Mouse (Mus musculus): Measurements from ENCODE around the gene Sox30. TPM values are rescaled to one million over a fixed set of nuclear protein-coding genes. Genes with fewer than 3 reads are reported as not detected.
A peak's percentile ranks its signal among the peaks of the same experiment; 100 is the strongest.
"Not testable (repeated sequence)": the region's sequence is repeated elsewhere in the genome, so short reads cannot be mapped to it uniquely, and the experiment has no call there.

Gene Sox30
- polyA plus RNA-seq, 1 experiment: not detected

DNA sequence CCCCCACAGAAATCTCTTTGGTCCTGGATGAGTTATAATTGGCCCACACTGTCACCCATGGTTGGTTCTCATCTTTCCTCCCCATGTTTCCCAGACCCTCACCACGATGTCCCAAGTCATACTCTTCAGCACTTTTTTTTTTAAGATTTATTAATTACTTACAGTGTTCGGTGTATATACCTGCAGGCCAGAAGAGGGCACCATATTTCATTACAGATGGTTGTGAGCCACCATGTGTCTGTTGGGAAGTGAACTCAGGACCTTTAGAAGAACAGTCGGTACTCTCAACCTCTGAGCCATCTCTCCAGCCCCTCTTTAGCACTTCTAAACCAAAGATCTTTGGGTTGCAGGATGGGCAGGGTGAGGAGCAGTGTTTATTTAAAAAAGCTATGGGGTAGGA, 51.4 kb downstream of the Sox30 start:
- no peak overlapping the region for H3K27ac ChIP-seq (ENCODE audit: insufficient read depth, low read depth, low read length)
- TF ChIP-seq POLR2A (IDR thresholded peaks at IDR 0.05; ENCODE audit: borderline replicate concordance, low read depth, low read length) (no peak), CTCF (IDR thresholded peaks at IDR 0.05; ENCODE audit: low read depth, low read length) (no peak)
- H3K4me3 ChIP-seq (ENCODE audit: insufficient read depth, low read length): no peak overlapping the region
- H3K4me1 ChIP-seq (ENCODE audit: control insufficient read depth, insufficient read depth, low read length): no peaks in the 10 kb centered on the region

DNA sequence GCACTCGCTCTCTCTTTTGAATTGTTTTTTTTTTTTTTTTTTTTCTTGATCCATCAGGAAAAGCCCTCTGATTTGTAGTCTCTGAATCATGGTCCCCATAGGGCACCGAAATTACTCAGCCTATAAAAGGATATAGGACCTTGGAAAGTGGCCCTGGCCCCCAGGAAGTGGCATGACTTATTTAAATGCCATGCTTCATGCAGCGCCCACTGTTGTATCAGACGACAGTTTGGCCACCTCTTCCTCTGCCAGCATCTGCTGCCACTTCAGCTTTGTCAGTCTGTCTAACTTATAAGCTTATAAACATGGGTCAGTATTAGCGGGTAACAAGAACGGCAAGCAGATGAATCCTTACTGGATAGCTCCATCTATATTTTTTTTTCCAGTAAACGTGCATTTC, 52.8 kb downstream of the Sox30 start:
- H3K4me1 ChIP-seq (ENCODE audit: control insufficient read depth, insufficient read depth, low read length): no peaks in the 10 kb centered on the region
- H3K27ac ChIP-seq (ENCODE audit: insufficient read depth, low read depth, low read length): no peak overlapping the region
- H3K4me3 ChIP-seq (ENCODE audit: insufficient read depth, low read length): no peak overlapping the region
- no peak for TF ChIP-seq POLR2A (IDR thresholded peaks at IDR 0.05; ENCODE audit: borderline replicate concordance, low read depth, low read length)

DNA sequence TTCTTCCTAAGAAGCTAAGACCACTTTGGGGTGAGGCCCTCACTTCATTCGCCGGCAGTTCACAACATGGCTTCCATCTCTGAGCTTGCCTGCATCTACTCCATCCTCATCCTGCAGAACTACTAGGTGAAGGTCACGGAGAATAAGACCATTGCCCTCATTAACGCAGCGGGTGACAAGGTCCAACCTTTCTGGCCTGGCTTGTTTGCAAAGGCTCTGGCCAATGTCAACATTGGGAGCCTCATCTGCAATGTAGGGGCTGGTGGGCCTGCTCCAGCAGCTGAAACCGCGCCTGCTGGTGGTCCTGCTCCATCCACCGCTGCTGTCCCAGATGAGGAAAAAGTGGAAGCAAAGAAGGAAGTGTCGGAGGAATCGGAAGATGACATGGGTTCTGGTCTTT, 56.3 kb downstream of the Sox30 start:
- Histone ChIP-seq H3K27ac (ENCODE audit: insufficient read depth, low read depth, low read length) (no peak overlapping the region), H3K4me1 (ENCODE audit: control insufficient read depth, insufficient read depth, low read length) (no peaks in the 10 kb centered on the region), H3K4me3 (ENCODE audit: insufficient read depth, low read length) (no peak overlapping the region)
- TF ChIP-seq POLR2A (IDR thresholded peaks at IDR 0.05; ENCODE audit: borderline replicate concordance, low read depth, low read length) (no peak), CTCF (IDR thresholded peaks at IDR 0.05; ENCODE audit: low read depth, low read length) (no peak)

DNA sequence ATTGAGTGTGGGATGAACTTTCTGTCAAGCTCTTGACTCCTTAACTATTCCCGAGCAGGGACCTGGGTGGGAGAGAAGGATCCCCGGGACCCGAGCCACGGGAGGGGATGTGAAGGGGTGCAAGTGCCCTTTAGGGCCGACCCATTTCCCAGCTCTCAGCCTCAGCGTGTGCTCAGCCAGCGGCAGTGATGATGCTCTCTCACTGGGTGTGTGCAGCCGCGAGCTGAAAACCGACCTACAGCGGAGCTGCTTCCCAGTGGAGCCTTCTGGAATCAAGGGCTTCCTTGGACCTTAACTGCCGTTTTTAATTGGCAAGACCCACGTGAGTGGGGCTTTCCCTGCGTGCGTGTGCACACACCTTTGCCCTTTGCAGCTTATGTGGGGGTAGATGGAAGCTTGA, 58.8 kb downstream of the Sox30 start:
- Histone ChIP-seq H3K27ac (ENCODE audit: insufficient read depth, low read depth, low read length) (no peak overlapping the region), H3K4me1 (ENCODE audit: control insufficient read depth, insufficient read depth, low read length) (no peaks in the 10 kb centered on the region), H3K4me3 (ENCODE audit: insufficient read depth, low read length) (no peak overlapping the region)
- TF ChIP-seq POLR2A (IDR thresholded peaks at IDR 0.05; ENCODE audit: borderline replicate concordance, low read depth, low read length) (no peak), CTCF (IDR thresholded peaks at IDR 0.05; ENCODE audit: low read depth, low read length) (no peak)

DNA sequence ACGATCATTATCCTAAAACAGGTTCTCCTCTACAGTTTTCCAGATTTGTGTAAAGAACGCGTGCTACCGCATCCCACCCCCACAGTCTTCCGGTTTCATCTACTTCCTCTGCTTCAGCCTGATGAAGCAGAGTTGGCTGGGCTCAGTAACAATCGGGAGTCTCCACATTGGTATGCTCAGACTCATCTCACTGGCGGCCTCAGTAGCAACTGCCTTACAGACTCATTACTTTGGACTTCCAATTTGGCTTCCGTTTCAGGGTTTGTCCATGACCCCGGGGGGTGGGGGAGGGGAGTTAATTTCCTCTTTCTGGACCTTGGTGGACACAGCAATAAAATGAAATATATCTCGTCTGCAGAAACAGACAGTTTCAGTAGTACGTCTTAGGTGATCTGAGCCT, 59.2 kb downstream of the Sox30 start:
- no peaks in the 10 kb centered on the region for H3K4me1 ChIP-seq (ENCODE audit: control insufficient read depth, insufficient read depth, low read length)
- no peak overlapping the region for H3K27ac ChIP-seq (ENCODE audit: insufficient read depth, low read depth, low read length)
- no peak overlapping the region for H3K4me3 ChIP-seq (ENCODE audit: insufficient read depth, low read length)
- no peak for TF ChIP-seq CTCF (IDR thresholded peaks at IDR 0.05; ENCODE audit: low read depth, low read length)
- TF ChIP-seq POLR2A (IDR thresholded peaks at IDR 0.05; ENCODE audit: borderline replicate concordance, low read depth, low read length): no peak

DNA sequence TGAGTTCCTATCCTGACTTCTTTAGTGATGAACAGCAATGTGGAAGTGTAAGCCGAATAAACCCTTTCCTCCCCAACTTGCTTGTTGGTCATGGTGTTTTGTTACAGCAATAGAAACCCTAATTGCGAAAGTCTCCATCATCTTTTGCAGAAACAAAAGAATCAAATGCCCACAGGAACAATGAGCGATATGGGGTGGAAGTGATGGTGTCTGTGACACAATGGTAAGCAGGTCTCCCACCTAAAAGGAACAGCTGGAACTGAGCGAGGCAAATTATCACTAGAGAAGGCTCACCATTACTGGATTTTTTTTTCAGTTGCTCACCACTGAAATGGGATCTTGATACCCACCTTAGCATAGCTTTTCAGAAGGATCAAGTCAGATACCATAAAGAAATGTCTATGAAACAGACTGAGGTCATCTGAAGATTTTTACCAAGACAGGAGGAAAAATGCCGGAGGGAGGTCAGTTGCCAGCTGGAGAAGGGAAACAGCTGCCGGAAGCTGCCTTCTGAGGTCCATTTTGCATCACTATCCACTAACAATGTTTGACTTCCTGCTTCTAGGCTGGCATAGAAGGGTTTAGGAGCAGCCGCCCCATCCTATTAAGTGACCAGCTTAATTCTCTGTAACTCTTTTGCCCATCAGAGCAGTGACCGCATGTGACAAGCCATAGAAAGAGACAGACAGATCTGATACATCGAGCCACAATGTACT, 60.9 kb downstream of the Sox30 start:
- no peak for TF ChIP-seq POLR2A (IDR thresholded peaks at IDR 0.05; ENCODE audit: borderline replicate concordance, low read depth, low read length)
- TF ChIP-seq CTCF (IDR thresholded peaks at IDR 0.05; ENCODE audit: low read depth, low read length): no peak
- Histone ChIP-seq H3K27ac (ENCODE audit: insufficient read depth, low read depth, low read length) (no peak overlapping the region), H3K4me3 (ENCODE audit: insufficient read depth, low read length) (no peak overlapping the region), H3K4me1 (ENCODE audit: control insufficient read depth, insufficient read depth, low read length) (no peaks in the 10 kb centered on the region)

DNA sequence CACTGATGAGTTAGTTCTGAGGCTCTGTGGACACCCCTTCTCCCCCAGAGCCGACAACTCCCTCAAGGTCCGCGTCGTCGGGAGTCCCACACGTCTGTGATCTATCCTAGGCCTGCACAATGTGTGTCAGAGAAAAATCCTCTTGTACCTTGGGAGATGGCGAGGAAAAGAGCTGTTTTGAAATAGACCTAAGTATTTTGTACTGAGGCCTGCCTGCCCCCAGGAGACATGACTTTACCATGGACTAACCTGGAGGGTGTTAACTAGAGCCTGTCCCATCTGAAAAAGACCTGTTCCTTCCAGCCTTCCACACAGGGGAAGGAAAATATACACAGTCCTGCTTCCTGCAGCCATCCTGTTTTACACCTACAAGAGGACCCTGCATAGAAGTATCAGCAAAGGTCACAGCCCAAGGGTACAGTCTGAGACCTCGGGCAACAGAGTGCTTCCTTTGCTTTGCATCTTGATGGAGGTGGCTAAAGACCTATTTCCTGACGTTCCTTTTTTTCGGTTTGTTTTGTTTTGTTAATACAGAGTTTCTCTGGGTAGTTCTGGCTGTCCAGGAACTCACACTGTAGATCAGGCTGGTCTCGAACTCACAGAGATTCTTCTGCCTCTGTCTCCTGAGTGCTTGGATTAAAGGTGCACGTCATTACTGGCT, 61.6 kb downstream of the Sox30 start:
- no peak overlapping the region for H3K4me3 ChIP-seq (ENCODE audit: insufficient read depth, low read length)
- no peak overlapping the region for H3K27ac ChIP-seq (ENCODE audit: insufficient read depth, low read depth, low read length)
- TF ChIP-seq POLR2A (IDR thresholded peaks at IDR 0.05; ENCODE audit: borderline replicate concordance, low read depth, low read length) (no peak), CTCF (IDR thresholded peaks at IDR 0.05; ENCODE audit: low read depth, low read length) (no peak)
- no peaks in the 10 kb centered on the region for H3K4me1 ChIP-seq (ENCODE audit: control insufficient read depth, insufficient read depth, low read length)

DNA sequence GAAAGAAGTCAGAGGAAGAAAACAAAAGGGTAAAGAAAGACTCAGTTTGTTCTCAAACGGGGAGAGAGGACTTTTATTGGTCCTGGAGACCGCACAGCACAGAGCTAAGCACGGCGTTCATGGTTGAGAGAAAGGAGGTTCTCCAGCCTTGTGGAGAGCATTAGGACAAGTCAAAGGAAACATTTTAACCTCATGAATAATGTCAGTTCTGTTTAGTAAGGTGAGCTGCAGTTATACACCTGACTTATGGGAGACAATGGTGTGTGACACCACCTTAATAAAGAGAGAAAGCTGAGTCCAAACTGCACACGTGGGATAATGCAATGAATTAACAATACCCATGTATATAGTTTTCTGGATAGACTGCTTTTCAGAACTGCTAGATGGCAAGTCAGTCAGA, 64.7 kb downstream of the Sox30 start:
- Histone ChIP-seq H3K27ac (ENCODE audit: insufficient read depth, low read depth, low read length) (no peak overlapping the region), H3K4me1 (ENCODE audit: control insufficient read depth, insufficient read depth, low read length) (no peaks in the 10 kb centered on the region), H3K4me3 (ENCODE audit: insufficient read depth, low read length) (no peak overlapping the region)
- no peak for TF ChIP-seq POLR2A (IDR thresholded peaks at IDR 0.05; ENCODE audit: borderline replicate concordance, low read depth, low read length)

DNA sequence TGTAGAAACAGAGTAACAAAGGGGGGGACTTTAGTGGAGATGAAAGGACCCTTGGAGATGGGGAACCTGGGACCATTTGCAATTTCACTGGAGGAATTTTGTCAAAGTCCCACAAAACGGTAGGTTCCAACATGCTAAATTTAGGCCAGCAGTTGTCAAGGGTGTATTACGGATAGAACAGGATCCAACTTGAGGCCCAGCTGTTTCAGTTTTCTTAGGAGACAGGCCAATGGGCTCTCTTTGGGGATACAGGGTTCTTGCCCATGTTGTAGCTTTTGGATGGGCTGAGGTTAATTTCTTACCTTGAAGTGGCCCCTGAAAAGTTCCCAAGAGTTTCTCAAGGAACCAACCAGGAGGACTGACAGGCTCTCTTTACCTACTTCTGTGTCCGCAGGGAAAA, 67.2 kb downstream of the Sox30 start:
- no peaks in the 10 kb centered on the region for H3K4me1 ChIP-seq (ENCODE audit: control insufficient read depth, insufficient read depth, low read length)
- TF ChIP-seq POLR2A (IDR thresholded peaks at IDR 0.05; ENCODE audit: borderline replicate concordance, low read depth, low read length) (no peak), CTCF (IDR thresholded peaks at IDR 0.05; ENCODE audit: low read depth, low read length) (no peak)

DNA sequence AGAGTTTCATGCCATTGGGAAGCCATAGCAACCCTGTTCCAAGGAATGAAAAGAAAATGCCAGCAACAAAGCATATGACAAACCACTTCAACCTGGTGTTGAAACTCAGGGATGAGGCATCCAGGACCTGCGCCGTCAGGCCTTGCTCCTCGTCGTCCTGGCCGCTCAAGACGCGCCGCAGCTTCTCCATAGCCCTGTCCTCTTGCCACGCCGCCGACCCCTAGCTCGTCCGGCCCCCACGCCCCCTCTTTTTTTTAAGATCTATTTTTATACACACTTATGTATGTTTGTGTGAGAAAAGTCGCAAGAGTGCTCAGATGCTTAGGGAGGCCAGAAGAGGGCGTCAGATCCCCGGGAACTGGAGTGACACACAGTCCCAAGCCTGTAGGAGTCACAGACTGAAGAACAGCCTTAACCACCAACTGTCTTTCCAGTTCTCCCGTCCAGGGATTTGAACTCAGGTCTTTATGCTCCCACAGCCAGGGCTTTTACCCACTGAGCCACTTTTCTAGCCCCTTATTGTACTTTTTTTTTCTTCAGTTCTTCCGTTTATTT, 72.1 kb downstream of the Sox30 start, which contains the start of gene Gm12166:
Gene Gm12166, minus strand, starts transcription at position 217 of the 555 bp plus-strand sequence.
- H3K4me3 ChIP-seq (ENCODE audit: insufficient read depth, low read length); H3K4me1 ChIP-seq (ENCODE audit: control insufficient read depth, insufficient read depth, low read length); H3K27ac ChIP-seq (ENCODE audit: insufficient read depth, low read depth, low read length): not testable (repeated sequence)
- TF ChIP-seq CTCF (IDR thresholded peaks at IDR 0.05; ENCODE audit: low read depth, low read length): 0 out of 2 replicates have a peak, but pooled peaks have one; percentile 14

More for the DNA sequence above, 67.2 kb downstream of the Sox30 start:
- no peak overlapping the region for H3K4me3 ChIP-seq (ENCODE audit: insufficient read depth, low read length)
- H3K27ac ChIP-seq (ENCODE audit: insufficient read depth, low read depth, low read length): no peak overlapping the region

DNA sequence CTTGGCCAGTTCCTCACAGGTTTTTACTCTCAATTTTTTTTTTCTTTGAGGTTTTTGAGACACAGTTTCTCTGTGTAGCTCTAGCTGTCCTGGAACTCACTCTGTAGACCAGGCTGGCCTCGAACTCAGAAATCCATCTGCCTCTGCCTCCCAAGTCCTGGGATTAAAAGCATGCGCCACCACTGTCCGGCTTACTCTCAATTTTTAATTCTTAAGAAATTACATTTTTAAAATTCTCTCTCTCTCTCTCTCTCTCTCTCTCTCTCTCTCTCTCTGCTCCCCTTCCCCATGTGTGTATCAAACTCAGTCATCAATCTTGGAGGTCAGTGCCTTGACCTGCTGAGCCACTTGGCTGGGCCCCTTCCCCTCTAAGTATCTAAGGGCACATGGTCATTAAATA, 73.3 kb downstream of the Sox30 start:
- not testable (repeated sequence) for H3K4me1 ChIP-seq (ENCODE audit: control insufficient read depth, insufficient read depth, low read length); H3K4me3 ChIP-seq (ENCODE audit: insufficient read depth, low read length); H3K27ac ChIP-seq (ENCODE audit: insufficient read depth, low read depth, low read length)

All from bone marrow macrophage, adult 2 months (primary cell).